Mouse (Mus musculus): Measurements from ENCODE around the gene Lamc1. TPM values are rescaled to one million over a fixed set of nuclear protein-coding genes. Genes with fewer than 3 reads are reported as not detected.

Lamc1 gene
- polyA plus RNA-seq, 1 experiment from 2014 or later: 28.1 TPM

DNA sequence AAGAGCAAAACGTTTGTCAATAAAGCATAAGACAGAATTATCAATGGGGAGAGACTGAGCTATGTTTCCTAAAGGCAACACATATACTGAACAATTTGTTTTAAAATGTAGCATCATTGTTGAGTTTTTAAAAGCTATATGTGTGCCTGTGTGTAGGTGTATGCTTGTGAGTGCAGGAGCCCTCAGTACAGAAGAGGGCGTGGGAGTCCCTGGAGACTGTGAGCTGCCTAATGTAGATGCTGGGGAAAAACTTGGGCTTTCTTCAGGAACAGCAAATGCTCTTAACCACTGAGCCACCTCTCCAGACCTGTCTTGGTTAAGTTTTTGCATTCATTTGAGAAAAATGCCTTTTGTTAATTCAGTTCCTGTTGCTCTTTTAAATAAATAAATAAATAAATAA, 122.4 kb downstream of the Lamc1 start:
- H3K9me3 ChIP-seq (ENCODE audit: control insufficient read depth, low read length): no peaks in the 10 kb centered on the region
- ATAC-seq (ENCODE audit: low FRiP score): no peak
- H3K4me3 ChIP-seq (replicated peaks; ENCODE audit: low read length): no peak overlapping the region
- H3K27me3 ChIP-seq (ENCODE audit: control insufficient read depth, insufficient read depth, low read length): no peaks in the 10 kb centered on the region
- no peak overlapping the region for H3K4me2 ChIP-seq (replicated peaks)
- H3K36me3 ChIP-seq (replicated peaks; ENCODE audit: control insufficient read depth, insufficient read depth): no peaks in the 10 kb centered on the region
- H3K9ac ChIP-seq: no peak overlapping the region
- no peak for DNase-seq (ENCODE audit: low spot score)
- H3K4me1 ChIP-seq (replicated peaks; ENCODE audit: control insufficient read depth, insufficient read depth, low read length): no peaks in the 10 kb centered on the region
- 90% methylated on average over 2 of the region's 2 CpGs for WGBS
- no peak overlapping the region for H3K27ac ChIP-seq

DNA sequence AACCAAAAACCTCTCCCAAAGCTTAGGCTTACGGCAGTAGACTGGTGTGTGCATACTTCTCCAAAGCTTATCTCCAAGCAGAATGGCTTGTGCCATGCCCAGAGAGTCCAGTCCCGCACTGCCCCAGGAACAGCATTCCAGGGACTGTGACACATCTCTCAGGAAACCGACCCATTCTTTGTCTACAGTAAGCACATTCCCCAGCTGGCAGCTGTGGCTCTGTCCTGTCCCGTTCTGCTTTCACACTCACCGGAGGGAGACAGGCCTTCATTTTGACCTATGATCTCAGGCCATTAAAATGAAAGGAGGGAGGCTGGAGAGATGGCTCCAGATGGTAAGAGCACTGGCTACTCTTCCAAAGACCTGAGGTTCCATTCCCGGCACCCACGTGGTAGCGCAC, 130.4 kb downstream of the Lamc1 start:
- ATAC-seq (ENCODE audit: low FRiP score): peak; percentile 48; the same call in 1 of the 2 replicates
- Histone ChIP-seq H3K9me3 (ENCODE audit: control insufficient read depth, low read length) (no peaks in the 10 kb centered on the region), H3K27me3 (ENCODE audit: control insufficient read depth, insufficient read depth, low read length) (no peaks in the 10 kb centered on the region), H3K4me3 (replicated peaks; ENCODE audit: low read length) (no peak overlapping the region), H3K9ac (no peak overlapping the region), H3K4me1 (replicated peaks; ENCODE audit: control insufficient read depth, insufficient read depth, low read length) (0 out of 2 replicates have a peak, but pooled peaks cover 4% of the 10 kb centered on the region), H3K27ac (no peak overlapping the region), H3K4me2 (replicated peaks) (no peak overlapping the region), H3K36me3 (replicated peaks; ENCODE audit: control insufficient read depth, insufficient read depth) (no peaks in the 10 kb centered on the region)
- 18% methylated on average over 8 of the region's 8 CpGs for WGBS
- no peak for DNase-seq (ENCODE audit: low spot score)

DNA sequence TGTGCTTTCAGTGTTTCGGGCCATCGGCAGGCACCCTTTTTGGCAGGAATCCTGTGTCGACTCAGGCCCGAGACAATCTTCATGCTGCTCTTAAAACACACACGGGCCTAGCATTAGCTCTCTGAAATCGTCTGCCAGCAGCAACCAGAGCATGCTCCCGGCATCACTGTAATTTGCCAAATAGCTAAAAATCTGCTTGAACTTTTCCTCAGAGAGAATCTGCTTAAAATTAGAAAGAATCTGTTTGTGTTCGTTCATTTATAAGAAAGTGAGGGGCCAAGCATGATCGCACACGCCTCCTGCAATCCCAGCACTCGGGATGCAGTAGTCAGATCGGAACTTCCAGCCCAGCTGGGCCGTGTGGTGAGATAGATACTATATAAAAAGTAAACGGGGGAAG, 131.1 kb downstream of the Lamc1 start:
- no peak for DNase-seq (ENCODE audit: low spot score)
- H3K9ac ChIP-seq: no peak overlapping the region

DNA sequence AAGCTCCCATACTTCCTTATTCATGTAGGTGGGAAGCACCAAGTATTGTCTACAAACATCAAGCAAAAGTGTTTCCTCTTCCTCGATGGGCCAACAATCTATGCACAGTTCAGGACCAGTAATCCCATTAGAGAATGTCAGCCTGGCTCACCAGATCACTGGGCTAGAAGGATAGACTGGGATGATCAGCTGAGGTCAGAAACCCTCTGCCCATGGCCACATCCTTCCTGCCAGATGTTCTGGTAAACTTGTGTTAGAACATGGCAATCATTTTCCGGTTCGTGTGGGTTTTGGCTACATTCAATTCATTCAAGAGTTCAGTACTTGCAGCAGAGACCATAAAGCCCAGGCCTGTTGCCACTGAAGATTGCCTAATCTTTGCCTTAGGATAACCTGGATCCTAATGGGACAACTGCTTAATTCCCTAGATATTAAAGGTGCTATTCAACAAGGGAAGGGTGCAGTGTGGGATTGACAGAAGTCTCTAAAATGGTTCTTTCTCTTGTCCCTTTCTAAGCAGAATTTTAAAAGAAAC, 135.2 kb downstream of the Lamc1 start:
- ATAC-seq (ENCODE audit: low FRiP score): no peak
- Histone ChIP-seq H3K4me2 (replicated peaks) (no peak overlapping the region), H3K9me3 (ENCODE audit: control insufficient read depth, low read length) (no peaks in the 10 kb centered on the region), H3K27me3 (ENCODE audit: control insufficient read depth, insufficient read depth, low read length) (no peaks in the 10 kb centered on the region), H3K4me3 (replicated peaks; ENCODE audit: low read length) (no peak overlapping the region), H3K36me3 (replicated peaks; ENCODE audit: control insufficient read depth, insufficient read depth) (no peaks in the 10 kb centered on the region), H3K27ac (no peak overlapping the region), H3K9ac (no peak overlapping the region), H3K4me1 (replicated peaks; ENCODE audit: control insufficient read depth, insufficient read depth, low read length) (peaks cover 4% of the 10 kb centered on the region; the same call in 1 of the 2 replicates)
- 85% methylated on average over 3 of the region's 3 CpGs for WGBS
- no peak for DNase-seq (ENCODE audit: low spot score)

More for the DNA sequence above, 131.1 kb downstream of the Lamc1 start:
- no peak for ATAC-seq (ENCODE audit: low FRiP score)
- H3K4me1 ChIP-seq (replicated peaks; ENCODE audit: control insufficient read depth, insufficient read depth, low read length): 0 out of 2 replicates have a peak, but pooled peaks cover 4% of the 10 kb centered on the region
- WGBS: 32% methylated on average over 14 of the region's 14 CpGs
- H3K27ac ChIP-seq: no peak overlapping the region
- no peak overlapping the region for H3K4me3 ChIP-seq (replicated peaks; ENCODE audit: low read length)
- H3K4me2 ChIP-seq (replicated peaks): no peak overlapping the region
- no peaks in the 10 kb centered on the region for H3K9me3 ChIP-seq (ENCODE audit: control insufficient read depth, low read length)
- H3K36me3 ChIP-seq (replicated peaks; ENCODE audit: control insufficient read depth, insufficient read depth): no peaks in the 10 kb centered on the region
- H3K27me3 ChIP-seq (ENCODE audit: control insufficient read depth, insufficient read depth, low read length): no peaks in the 10 kb centered on the region

DNA sequence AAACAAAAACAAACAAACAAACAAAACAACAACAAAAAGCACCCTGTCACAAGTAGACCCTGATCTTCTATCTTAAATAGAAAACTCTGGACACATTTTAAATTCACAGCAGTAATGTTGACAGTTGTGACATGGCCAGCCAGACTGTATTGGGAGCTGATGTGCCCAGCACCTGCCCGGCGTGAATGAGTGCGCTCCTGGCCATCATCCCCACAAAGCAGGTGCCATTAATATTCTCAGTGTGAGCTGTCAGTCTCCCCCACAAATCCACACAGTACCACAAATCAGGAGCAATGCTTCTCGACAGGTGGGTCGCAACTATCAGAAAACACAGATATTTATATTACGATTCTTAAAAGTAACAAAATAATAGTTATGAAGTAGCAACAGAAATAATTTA, 139.6 kb downstream of the Lamc1 start:
- Histone ChIP-seq H3K9me3 (ENCODE audit: control insufficient read depth, low read length) (no peaks in the 10 kb centered on the region), H3K36me3 (replicated peaks; ENCODE audit: control insufficient read depth, insufficient read depth) (no peaks in the 10 kb centered on the region), H3K4me2 (replicated peaks) (no peak overlapping the region), H3K4me1 (replicated peaks; ENCODE audit: control insufficient read depth, insufficient read depth, low read length) (peaks cover 11% of the 10 kb centered on the region; the same call in 1 of the 2 replicates), H3K4me3 (replicated peaks; ENCODE audit: low read length) (no peak overlapping the region), H3K27ac (no peak overlapping the region), H3K9ac (no peak overlapping the region), H3K27me3 (ENCODE audit: control insufficient read depth, insufficient read depth, low read length) (no peaks in the 10 kb centered on the region)
- WGBS: 88% methylated on average over 6 of the region's 6 CpGs
- DNase-seq (ENCODE audit: low spot score): no peak
- no peak for ATAC-seq (ENCODE audit: low FRiP score)

DNA sequence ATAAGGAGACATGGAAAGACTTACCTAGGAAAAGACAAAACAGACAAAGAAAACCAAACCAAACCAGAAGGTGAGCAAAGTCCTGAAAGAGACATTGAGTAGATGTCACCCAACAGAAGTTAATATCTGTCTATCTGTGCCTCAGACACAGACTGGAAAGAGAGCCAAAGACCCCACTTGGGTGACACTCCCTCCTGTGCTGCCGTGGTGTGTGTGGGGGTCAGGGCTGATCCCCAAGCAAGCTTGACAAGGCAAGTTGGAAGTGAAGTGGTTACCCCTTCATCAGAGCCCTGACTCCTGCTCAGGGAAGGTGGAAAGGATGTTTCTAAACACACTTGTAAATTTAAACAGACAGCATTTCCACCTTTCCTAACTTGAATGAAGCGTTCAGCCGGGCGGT, 140.2 kb downstream of the Lamc1 start:
- Histone ChIP-seq H3K4me3 (replicated peaks; ENCODE audit: low read length) (no peak overlapping the region), H3K27me3 (ENCODE audit: control insufficient read depth, insufficient read depth, low read length) (peaks cover under 1% of the 10 kb centered on the region; the same call in 1 of the 2 replicates), H3K36me3 (replicated peaks; ENCODE audit: control insufficient read depth, insufficient read depth) (no peaks in the 10 kb centered on the region), H3K9ac (0 out of 2 replicates have a peak overlapping the region, but pooled peaks have one; percentile 28), H3K27ac (peak overlapping the region; percentile 55; the same call in 1 of the 2 replicates), H3K4me1 (replicated peaks; ENCODE audit: control insufficient read depth, insufficient read depth, low read length) (peaks cover 11% of the 10 kb centered on the region; the same call in 1 of the 2 replicates), H3K4me2 (replicated peaks) (no peak overlapping the region), H3K9me3 (ENCODE audit: control insufficient read depth, low read length) (no peaks in the 10 kb centered on the region)
- no peak for DNase-seq (ENCODE audit: low spot score)
- no peak; the same call in 1 of the 2 replicates for ATAC-seq (ENCODE audit: low FRiP score)
- WGBS: 79% methylated on average over 4 of the region's 4 CpGs

DNA sequence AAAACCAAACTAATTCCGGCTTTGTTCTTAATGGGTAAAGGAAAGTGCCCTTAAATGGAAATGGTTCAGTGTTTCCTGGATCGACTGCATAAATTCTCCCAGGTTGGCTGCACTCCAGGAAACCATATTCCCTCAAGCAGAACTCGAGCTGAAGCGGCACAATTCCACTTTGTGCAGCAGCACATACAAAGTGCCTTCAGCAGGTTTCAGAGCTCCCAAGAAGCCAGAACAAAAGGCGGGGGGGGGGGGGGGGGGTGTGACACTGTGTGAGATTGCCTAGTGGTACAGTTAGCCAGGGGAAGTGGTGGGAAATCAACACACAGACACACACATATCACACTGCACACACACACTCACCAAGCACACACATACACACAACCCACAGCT, 140.7 kb downstream of the Lamc1 start:
- DNase-seq (ENCODE audit: low spot score) (peak; percentile 74), ATAC-seq (ENCODE audit: low FRiP score) (peak; percentile 74; the same call in 1 of the 2 replicates)
- H3K36me3 ChIP-seq (replicated peaks; ENCODE audit: control insufficient read depth, insufficient read depth): no peaks in the 10 kb centered on the region
- no peak overlapping the region for H3K4me3 ChIP-seq (replicated peaks; ENCODE audit: low read length)
- no peaks in the 10 kb centered on the region for H3K9me3 ChIP-seq (ENCODE audit: control insufficient read depth, low read length)
- peak overlapping the region; percentile 55 for H3K27ac ChIP-seq
- peaks cover 11% of the 10 kb centered on the region; the same call in 1 of the 2 replicates for H3K4me1 ChIP-seq (replicated peaks; ENCODE audit: control insufficient read depth, insufficient read depth, low read length)
- H3K4me2 ChIP-seq (replicated peaks): peak overlapping the region; percentile 15; the same call in 1 of the 2 replicates
- WGBS: 6% methylated on average over 4 of the region's 5 CpGs
- peaks cover 5% of the 10 kb centered on the region for H3K27me3 ChIP-seq (ENCODE audit: control insufficient read depth, insufficient read depth, low read length)
- no peak overlapping the region for H3K9ac ChIP-seq

DNA sequence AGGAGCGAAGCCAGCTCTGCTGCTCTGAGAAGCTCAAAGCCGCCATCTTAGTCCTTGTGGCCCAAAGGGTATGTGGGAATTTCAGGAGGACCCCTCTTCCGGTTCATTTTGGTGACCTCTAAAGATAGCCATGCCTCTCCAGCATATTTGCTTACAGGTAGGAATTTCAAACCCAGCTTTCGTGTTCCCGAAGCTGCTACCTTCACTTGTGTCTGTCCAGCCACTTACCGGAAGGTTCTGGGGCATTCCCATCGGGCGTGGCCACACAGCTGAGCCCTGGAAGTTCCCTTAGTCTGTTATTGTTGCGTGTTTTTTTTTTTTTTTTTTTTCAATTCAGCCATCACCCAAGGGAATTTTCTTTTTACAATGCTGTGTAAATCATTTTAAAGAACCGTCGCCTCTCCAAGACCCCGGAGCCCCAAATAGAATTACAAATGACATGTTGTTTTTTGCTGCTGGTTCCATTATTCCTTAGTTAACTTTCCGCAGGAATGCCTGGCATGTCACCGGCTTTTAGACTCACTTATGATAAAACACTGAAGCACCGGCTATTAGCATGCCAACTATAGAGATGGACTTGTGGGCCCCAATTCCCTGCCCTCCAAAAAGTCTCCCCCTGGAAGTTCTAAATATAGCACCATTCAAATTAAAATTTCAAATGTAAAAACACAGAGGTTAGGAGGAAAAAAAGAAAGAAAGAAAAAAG, 141.2 kb downstream of the Lamc1 start:
- DNase-seq (ENCODE audit: low spot score) (no peak), ATAC-seq (ENCODE audit: low FRiP score) (0 out of 2 replicates have a peak, but pooled peaks have one; percentile 29)
- peaks cover 10% of the 10 kb centered on the region for H3K27me3 ChIP-seq (ENCODE audit: control insufficient read depth, insufficient read depth, low read length)
- WGBS: 29% methylated on average over 15 of the region's 15 CpGs
- H3K9ac ChIP-seq: no peak overlapping the region
- no peaks in the 10 kb centered on the region for H3K9me3 ChIP-seq (ENCODE audit: control insufficient read depth, low read length)
- H3K4me2 ChIP-seq (replicated peaks): peak overlapping the region; percentile 15; the same call in 1 of the 2 replicates
- no peaks in the 10 kb centered on the region for H3K36me3 ChIP-seq (replicated peaks; ENCODE audit: control insufficient read depth, insufficient read depth)
- no peak overlapping the region for H3K4me3 ChIP-seq (replicated peaks; ENCODE audit: low read length)
- H3K4me1 ChIP-seq (replicated peaks; ENCODE audit: control insufficient read depth, insufficient read depth, low read length): peaks cover 11% of the 10 kb centered on the region; the same call in 1 of the 2 replicates
- H3K27ac ChIP-seq: peak overlapping the region; percentile 55; the same call in 1 of the 2 replicates

DNA sequence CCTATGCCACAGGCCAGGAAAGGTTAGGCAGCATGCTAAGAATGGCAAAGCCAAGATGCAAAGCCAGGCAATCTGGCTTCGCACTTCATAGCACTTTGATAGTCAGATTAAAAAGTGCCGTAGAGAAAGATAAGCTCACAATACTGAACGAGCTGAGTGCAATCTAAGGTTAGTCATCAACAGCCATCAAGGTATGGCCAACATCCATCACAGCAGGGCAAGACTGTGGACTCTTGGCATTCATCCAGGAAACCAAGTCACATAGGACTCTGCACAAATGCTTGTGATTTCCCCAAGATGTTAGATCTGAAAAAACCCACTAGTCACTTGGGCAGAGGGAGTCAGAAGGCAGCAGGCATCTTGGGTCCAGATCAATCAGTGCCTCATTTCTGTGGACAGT, 144.5 kb downstream of the Lamc1 start:
- H3K9ac ChIP-seq: no peak overlapping the region
- no peak overlapping the region for H3K4me3 ChIP-seq (replicated peaks; ENCODE audit: low read length)
- H3K27me3 ChIP-seq (ENCODE audit: control insufficient read depth, insufficient read depth, low read length): peaks cover 32% of the 10 kb centered on the region
- ATAC-seq (ENCODE audit: low FRiP score): no peak
- no peaks in the 10 kb centered on the region for H3K9me3 ChIP-seq (ENCODE audit: control insufficient read depth, low read length)
- H3K4me1 ChIP-seq (replicated peaks; ENCODE audit: control insufficient read depth, insufficient read depth, low read length): peaks cover 14% of the 10 kb centered on the region; the same call in 1 of the 2 replicates
- DNase-seq (ENCODE audit: low spot score): no peak
- 75% methylated on average over 3 of the region's 3 CpGs for WGBS
- no peak overlapping the region for H3K27ac ChIP-seq
- no peaks in the 10 kb centered on the region for H3K36me3 ChIP-seq (replicated peaks; ENCODE audit: control insufficient read depth, insufficient read depth)
- no peak overlapping the region for H3K4me2 ChIP-seq (replicated peaks)

Measured in hindbrain, embryonic 14.5 days (tissue).